Mouse (Mus musculus) granulocyte monocyte progenitor cell, adult 5-6 weeks (primary cell): Measurements from ENCODE around the gene Col15a1. TPM values are rescaled to one million over a fixed set of nuclear protein-coding genes. Genes with fewer than 3 reads are reported as not detected.

ENCODE experiments used
- ATAC-seq: replicated peaks from 2 replicates; pipeline ENCODE4 v1.8.0; 2016; ENCODE audit warnings: mild to moderate bottlenecking, moderate TSS enrichment, inconsistent platforms; ENCODE audit not compliant: poor library complexity, severe bottlenecking
- total RNA-seq, 2 experiments: library from RNA; stranded (forward) in 1 of 2; stranded (reverse) in 1 of 2; fragments of 200-712, 200-1000 nt in 1 of 2; fragments of >200 nt in 1 of 2; fragmentation: Nextera tagmentation in 1 of 2; gene quantifications; 2 replicates each; pipeline ENCODE4 v1.2.3; 2014 to 2017

The Col15a1 gene
- total RNA-seq, 2 experiments from 2014 or later, result not detected

DNA sequence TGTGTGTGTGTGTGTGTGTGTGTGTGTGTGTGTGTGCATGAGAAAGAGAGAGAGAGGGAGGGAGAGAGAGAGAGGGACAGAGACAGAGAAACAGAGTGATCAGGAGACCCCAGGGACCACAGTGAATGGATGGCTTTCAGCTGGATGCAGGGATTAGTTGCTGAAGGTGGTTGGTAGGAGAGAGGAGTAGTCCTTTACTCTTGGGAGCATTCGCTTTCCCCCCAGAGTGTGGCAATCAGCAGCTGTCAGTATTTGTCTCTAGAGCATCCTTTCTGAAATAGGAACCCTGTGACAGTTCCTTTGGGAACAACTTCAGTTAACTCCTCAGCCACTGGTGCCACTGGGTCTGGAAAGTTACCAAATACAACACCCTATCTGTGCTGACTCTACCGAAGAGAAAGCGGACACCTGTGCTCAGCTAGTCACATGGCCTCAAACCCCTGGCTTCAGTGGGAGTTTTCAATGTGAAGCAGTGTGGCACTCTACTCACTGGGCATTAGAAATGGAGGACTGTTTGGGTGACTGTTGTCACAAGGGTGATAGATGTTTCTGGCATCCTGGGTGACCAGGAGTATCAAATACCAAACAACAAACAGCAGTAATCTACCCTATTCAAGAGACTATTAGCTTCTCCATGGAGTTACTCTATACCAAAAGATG lies 129.1 kb downstream of the Col15a1 start:
- ATAC-seq, result no peak

DNA sequence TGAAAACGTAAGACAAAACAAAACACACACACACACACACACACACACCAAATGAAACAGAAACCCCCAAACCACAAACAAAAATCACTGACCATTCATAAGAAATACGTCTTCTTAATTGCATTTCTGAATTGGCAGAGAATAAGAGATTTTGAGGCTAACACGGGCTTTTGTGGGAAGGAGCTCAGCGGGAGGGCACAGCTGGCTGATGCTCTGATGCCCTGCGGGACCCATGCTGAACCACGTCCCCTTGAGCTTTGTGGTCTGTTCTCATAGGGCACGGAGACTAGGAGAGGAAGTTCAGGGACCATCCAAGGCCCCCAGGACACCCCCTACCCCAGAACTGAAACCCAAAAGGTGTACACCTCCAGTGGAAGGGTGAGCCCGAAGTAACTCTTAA lies 134.7 kb downstream of the Col15a1 start:
- no peak for ATAC-seq

DNA sequence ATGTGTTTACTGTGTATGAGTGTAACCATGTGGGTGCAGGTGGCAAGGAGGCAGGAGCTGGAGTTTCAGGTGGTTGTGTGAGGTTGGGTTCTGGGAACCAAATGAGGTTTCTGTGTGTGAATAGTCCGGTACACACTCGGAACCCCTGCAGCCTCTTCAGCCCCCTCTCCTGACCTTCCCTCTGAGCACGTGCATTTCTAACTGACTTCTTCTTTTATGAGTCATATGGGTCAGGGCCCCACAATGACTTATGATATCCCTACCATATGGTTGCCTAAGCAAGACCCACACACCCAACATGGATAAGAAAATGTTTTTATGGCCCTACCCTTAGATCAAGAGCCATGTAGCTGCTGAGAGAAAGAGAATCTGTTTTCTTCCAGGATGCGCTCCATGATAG lies 139.1 kb downstream of the Col15a1 start:
- ATAC-seq, result peak; percentile 75

DNA sequence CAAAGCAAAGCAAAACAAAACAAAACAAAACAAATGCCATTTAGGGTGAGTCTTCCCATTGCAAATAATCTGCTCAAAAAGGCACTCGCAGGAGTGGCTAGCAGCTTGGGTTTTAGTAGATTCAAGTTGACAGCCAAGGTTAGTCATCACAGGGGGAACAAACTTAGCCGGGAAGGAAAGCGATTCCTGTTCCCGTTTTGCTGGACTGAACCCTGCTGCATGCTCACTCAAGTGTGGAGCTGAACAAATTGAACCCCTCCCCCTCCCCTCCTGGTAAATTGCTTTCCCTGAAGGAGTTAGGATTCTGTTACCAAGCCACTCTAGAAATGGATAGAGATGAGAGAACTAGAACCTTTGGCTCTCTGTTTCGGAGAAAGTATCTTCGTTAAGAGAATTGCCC lies 141.8 kb downstream of the Col15a1 start:
- ATAC-seq, result no peak

DNA sequence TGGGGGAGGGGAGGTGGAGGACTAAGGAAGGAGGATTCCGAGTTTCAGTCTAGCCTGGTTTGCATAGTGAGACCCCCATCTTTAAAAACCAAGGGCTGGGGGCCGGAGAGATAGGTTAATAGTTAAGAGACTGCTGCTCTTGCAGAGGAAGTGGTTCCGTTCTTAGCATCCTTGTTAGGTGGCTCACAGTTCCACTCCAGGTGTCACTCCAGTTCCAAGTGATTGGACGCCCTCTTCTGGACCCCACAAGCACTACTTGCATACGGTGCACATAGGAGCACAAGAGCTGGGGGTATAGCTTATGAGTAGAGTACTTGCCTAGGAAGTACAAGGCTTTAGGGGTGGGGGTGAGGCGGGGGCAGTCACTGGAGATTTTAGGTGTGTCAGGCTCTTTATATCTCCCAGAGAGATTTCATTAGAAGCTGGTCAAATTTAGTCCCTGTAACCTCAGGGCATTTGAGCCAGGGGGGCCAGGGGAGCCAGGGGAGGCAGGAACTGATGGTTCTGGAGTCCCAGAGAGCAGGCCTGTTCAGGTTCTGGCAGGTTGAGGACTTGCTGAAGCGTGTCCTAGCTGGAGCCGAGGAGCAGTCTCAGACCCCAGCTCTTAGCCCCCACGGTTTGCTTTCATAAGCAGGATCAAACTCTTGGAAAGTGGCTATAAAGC lies 143.6 kb downstream of the Col15a1 start:
- ATAC-seq, result peak; percentile 49

DNA sequence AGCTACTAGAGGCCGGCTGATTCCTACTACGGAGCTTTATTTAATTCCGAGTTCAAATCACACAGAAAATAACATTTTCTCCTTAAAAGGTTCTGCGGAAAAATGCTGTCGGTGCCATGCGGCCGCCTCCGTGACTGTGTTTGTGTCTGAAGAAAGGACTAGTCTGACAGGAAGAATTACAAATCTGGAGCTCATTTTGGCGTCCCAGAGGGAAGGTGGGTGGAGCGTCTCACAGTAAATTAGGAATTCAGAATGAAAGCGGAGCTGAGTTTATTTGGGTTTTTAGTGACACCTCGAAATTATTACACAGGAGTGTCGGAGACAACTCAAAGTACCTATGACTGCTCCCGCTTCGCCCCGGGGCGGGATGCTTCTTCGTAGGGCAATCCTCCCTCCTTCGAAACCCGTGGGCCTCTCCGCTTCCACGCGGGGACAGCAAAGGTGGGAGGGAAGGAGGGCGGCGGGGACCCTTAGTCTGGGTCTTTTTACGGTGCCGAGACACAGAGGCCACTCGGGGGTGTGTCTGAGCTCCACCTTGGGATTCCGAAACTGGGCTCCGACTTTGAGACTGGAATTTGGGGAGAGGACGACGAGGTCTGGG lies 144.2 kb downstream of the Col15a1 start:
- no peak for ATAC-seq

DNA sequence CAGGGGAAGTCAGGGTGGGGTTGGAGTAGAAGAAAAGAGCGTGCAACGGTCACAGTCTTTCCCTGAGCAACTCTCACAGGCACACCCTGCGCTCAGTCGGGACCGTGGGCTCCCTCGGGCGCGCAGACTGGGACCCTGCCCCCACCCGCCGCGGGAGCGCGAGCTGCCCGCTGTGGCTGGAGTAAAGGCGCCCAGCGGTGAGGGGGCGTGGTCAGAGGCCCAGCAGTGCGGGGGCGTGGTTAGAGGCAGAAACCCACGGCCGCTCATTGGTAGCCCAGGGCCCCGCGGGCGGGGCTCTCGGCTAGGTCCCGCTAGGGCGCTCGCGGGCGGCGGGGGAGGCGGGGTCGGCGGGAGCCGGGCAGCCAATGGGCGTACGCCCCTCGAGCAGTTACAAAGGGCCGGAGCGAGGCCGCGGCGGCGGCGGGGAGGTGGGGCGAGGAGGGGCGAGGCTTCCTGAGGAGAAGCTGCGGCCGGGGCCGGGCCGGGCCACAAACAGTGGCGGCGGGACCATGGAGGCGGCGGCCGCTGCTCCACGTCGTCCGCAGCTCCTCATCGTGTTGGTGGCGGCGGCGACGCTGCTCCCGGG lies 144.9 kb downstream of the Col15a1 start, which contains the start of gene Tgfbr1:
TSS of gene Tgfbr1 (plus strand) at position 420 of the 586 bp plus-strand sequence.
- peak; percentile 86 for ATAC-seq

DNA sequence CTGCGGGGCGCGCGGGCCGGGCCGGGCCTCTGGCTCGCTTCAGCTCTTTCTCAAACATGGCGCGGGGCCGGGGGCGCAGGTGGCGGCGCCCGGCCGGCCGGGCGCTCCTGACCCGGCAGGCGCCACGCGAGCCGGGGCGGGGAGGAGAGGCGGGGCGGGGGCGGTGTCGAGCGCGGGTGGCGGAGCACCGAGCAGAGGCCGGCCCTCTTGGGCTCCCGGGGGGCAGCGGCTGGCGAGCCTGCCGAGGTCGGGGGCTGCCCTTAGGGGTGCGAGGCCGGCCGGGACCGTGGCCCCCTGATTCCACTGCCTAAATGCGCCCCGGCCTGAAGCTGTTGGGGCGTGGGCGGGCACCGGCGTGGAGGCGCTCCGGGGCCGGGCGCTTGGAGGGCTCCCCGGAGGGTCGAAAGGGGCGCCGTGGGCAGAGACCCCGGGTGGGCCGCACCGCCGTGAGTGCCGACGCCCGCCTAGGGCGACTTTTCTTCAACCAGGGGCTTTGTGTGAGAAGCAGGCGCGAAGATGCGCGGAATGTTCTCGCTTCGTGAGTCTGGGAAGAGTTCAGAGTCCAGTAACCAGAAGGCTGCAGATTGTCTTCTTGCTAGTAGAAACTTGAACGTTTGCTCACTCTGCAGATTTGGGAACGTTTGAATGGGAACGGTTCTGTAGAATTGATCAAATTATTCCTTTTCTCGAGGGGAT lies 145.6 kb downstream of the Col15a1 start:
- peak; percentile 11; the same call in 1 of the 2 replicates for ATAC-seq

DNA sequence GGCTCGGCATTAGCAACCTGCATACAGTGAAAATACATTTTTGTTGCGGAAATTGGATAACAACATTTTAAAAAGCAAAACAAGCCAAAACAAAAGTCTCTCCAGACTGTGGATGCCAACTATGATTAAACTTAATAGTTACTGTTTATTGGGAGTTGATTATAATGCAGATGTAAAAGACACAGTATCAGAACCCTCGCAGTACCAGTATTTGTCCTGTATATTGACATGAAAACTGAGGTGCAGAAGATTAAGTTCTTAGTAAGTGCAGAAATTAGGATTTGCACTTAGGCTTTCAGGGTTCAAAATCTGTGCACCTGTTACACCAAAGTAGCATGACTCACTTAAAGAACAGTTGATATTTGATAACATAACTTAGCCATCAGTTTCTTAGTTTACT lies 146.3 kb downstream of the Col15a1 start:
- no peak for ATAC-seq

DNA sequence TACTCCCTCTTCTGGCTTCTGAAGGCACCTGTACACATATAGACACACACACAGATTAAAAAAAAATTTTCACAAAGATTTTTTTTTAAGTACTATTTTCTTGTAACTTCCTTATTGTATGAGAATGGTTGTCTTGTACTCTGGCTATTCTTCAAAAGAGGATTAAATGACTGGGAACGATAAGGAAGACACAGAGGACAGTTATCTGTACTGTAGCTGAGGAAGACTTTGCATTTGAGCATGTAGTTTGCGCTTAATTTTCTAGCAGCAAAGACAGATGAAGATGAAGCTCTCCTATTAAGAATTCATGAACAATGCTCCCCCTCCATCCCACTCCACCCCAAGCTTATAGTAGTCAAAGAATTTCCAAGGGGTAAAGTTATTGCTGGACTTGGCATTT lies 154.7 kb downstream of the Col15a1 start:
- ATAC-seq, result no peak

Other genes with a start within 250 kb of the Col15a1 start
- gene Gabbr2, start 216.3 kb upstream of the Col15a1 start, total RNA-seq (2014; fragmentation: Nextera tagmentation), result not detected in 2 replicates
- not detected in 2 replicates for gene Gabbr2, start 216.3 kb upstream of the Col15a1 start, total RNA-seq (2017)
- gene Anks6, start 150.7 kb upstream of the Col15a1 start, total RNA-seq (2014; fragmentation: Nextera tagmentation), result not detected in 2 replicates
- not detected in 2 replicates for gene Anks6, start 150.7 kb upstream of the Col15a1 start, total RNA-seq (2017)
- gene Galnt12, start 116.3 kb upstream of the Col15a1 start, total RNA-seq (2014; fragmentation: Nextera tagmentation), result 1.7 TPM in 1 of 2 replicates, not detected in the other
- gene Galnt12, start 116.3 kb upstream of the Col15a1 start, total RNA-seq (2017), result 0.82 and 0.98 TPM in 2 replicates
- 14.0 and 18.4 TPM in 2 replicates for gene Tgfbr1, start 145.1 kb downstream of the Col15a1 start, total RNA-seq (2014; fragmentation: Nextera tagmentation)
- gene Tgfbr1, start 145.1 kb downstream of the Col15a1 start, total RNA-seq (2017), result 19.1 and 21.8 TPM in 2 replicates